Mouse (Mus musculus) frontal cortex, postnatal 10 days (tissue): ENCODE measurements around the gene Dpm1.

Experiments
- DNase-seq, 2 experiments: peaks; one replicate each; pipeline ENCODE4 v3.0.0; 2022; ENCODE audit warnings: low spot score in 2 of 2, mixed read lengths in 1 of 2

Gene Dpm1

GRCm38 (mm10) chr2:168166750-168167460, 63.5 kb downstream of the Dpm1 start:
- DNase-seq, result no peak

DNA sequence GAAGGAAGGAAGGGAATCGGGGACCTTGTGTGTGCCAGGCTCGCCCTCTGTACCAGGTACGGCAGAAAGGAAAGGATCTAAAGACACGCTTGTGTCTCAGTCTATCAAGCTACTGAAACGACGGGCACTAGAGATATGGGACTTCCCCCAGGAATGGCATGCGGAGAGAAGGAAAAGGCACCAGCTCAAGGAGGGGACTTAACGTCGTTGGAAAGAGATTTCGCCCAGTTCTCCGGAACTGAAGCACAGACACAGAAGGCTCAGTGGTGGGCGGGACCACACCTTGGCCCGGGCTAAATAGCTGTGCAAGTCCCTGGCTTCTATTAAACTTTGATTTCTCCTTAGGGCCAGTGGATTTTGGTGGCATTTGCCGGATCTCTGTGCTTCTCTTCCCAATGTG, 68.4 kb downstream of the Dpm1 start:
- DNase-seq, result no peak

GRCm38 (mm10) chr2:168161514-168161971, 68.8 kb downstream of the Dpm1 start:
- no peak for DNase-seq

GRCm38 (mm10) chr2:168160370-168160930, 69.9 kb downstream of the Dpm1 start:
- no peak for DNase-seq
